Mouse (Mus musculus) megakaryocyte, embryonic 14.5 days (primary cell): ENCODE results near the gene Cdc42ep2. TPM values are rescaled to one million over a fixed set of nuclear protein-coding genes. Genes with fewer than 3 reads are reported as not detected.

Source experiments
- H3K27me3 ChIP-seq: replicated peaks from 2 replicates; pipeline ENCODE3; 2012; ENCODE audit warnings: inconsistent platforms
- H3K36me3 ChIP-seq: replicated peaks from 2 replicates; pipeline ENCODE3; 2012; ENCODE audit warnings: low read length, inconsistent platforms, mixed read lengths
- H3K4me1 ChIP-seq: 2 replicates; pipeline ENCODE4 v1.6.1; 2012; ENCODE audit warnings: inconsistent platforms
- H3K4me3 ChIP-seq: replicated peaks from 2 replicates; pipeline ENCODE3; 2012; ENCODE audit warnings: moderate library complexity, mild to moderate bottlenecking, inconsistent platforms
- H3K9me3 ChIP-seq: 2 replicates; pipeline ENCODE4 v1.6.1; 2012; ENCODE audit warnings: inconsistent platforms
- FLI1 ChIP-seq: IDR thresholded peaks from 2 replicates; pipeline ENCODE4 v1.6.1; 2012; ENCODE audit warnings: low read length, inconsistent platforms, mixed read lengths
- GATA1 ChIP-seq: IDR thresholded peaks from 3 replicates; pipeline ENCODE4 v1.6.1; 2012; ENCODE audit warnings: mixed read lengths, low read length, inconsistent platforms, borderline replicate concordance
- polyA plus RNA-seq: library from polyadenylated mRNA; stranded (reverse); fragments of >175 nt; gene quantifications from 2 replicates; pipeline ENCODE4 v1.2.3, GENCODE M21; 2012; ENCODE audit warnings: low replicate concordance; ENCODE audit not compliant: insufficient read depth

The Cdc42ep2 gene
- polyA plus RNA-seq, 1 experiment = 4.4 TPM

GRCm38 (mm10) chr19:5878362-5878722 is 46.3 kb downstream of the Cdc42ep2 start:
- Histone ChIP-seq H3K4me1 (peaks cover 77% of the 10 kb centered on the region), H3K36me3 (peaks cover 50% of the 10 kb centered on the region), H3K9me3 (no peaks in the 10 kb centered on the region), H3K27me3 (no peaks in the 10 kb centered on the region), H3K4me3 (peak overlapping the region; percentile 91)
- TF ChIP-seq FLI1 = no peak

GRCm38 (mm10) chr19:5877618-5878361 is 46.8 kb downstream of the Cdc42ep2 start, which contains the start of gene Slc25a45:
Gene Slc25a45, plus strand, starts transcription at chr19:5877808.
- Histone ChIP-seq H3K9me3 (no peaks in the 10 kb centered on the region), H3K27me3 (no peaks in the 10 kb centered on the region), H3K36me3 (peaks cover 50% of the 10 kb centered on the region), H3K4me1 (peaks cover 82% of the 10 kb centered on the region), H3K4me3 (peak within 1 kb of the TSS; percentile 91)
- TF ChIP-seq FLI1 = no peak
- no peak for TF ChIP-seq GATA1

GRCm38 (mm10) chr19:5874969-5875480 is 49.6 kb downstream of the Cdc42ep2 start, which contains the start of gene Frmd8:
Gene Frmd8, minus strand, starts transcription at chr19:5875274.
- Histone ChIP-seq H3K4me3 (peak within 1 kb of the TSS; percentile 99), H3K4me1 (peaks cover 93% of the 10 kb centered on the region), H3K36me3 (peaks cover 49% of the 10 kb centered on the region), H3K9me3 (no peaks in the 10 kb centered on the region), H3K27me3 (no peaks in the 10 kb centered on the region)
- no peak for TF ChIP-seq GATA1
- TF ChIP-seq FLI1 = no peak

GRCm38 (mm10) chr19:5874391-5874968 is 50.1 kb downstream of the Cdc42ep2 start:
- Histone ChIP-seq H3K4me1 (peaks cover 93% of the 10 kb centered on the region), H3K27me3 (no peaks in the 10 kb centered on the region), H3K9me3 (no peaks in the 10 kb centered on the region), H3K4me3 (peak overlapping the region; percentile 99), H3K36me3 (peaks cover 49% of the 10 kb centered on the region)
- TF ChIP-seq GATA1 (no peak), FLI1 (no peak)

- Histone ChIP-seq H3K4me1 (peaks cover 88% of the 10 kb centered on the region), H3K36me3 (peaks cover 59% of the 10 kb centered on the region), H3K9me3 (no peaks in the 10 kb centered on the region), H3K4me3 (peak overlapping the region; percentile 83), H3K27me3 (no peaks in the 10 kb centered on the region)
- TF ChIP-seq GATA1 = no peak
Measured at GRCm38 (mm10) chr19:5872931-5873556, 51.6 kb downstream of the Cdc42ep2 start.

GRCm38 (mm10) chr19:5872528-5872927 is 52.1 kb downstream of the Cdc42ep2 start:
- peaks cover 88% of the 10 kb centered on the region for H3K4me1 ChIP-seq
- TF ChIP-seq FLI1 (no peak), GATA1 (no peak)
- no peaks in the 10 kb centered on the region for H3K27me3 ChIP-seq
- H3K9me3 ChIP-seq = no peaks in the 10 kb centered on the region
- peaks cover 64% of the 10 kb centered on the region for H3K36me3 ChIP-seq
- H3K4me3 ChIP-seq = peak overlapping the region; percentile 83

GRCm38 (mm10) chr19:5871683-5872082 is 52.9 kb downstream of the Cdc42ep2 start:
- TF ChIP-seq FLI1 (no peak), GATA1 (no peak)
- Histone ChIP-seq H3K4me1 (peaks cover 83% of the 10 kb centered on the region), H3K9me3 (no peaks in the 10 kb centered on the region), H3K4me3 (peak overlapping the region; percentile 88), H3K36me3 (peaks cover 73% of the 10 kb centered on the region), H3K27me3 (no peaks in the 10 kb centered on the region)

GRCm38 (mm10) chr19:5871273-5871672 is 53.3 kb downstream of the Cdc42ep2 start:
- peaks cover 77% of the 10 kb centered on the region for H3K36me3 ChIP-seq
- H3K4me1 ChIP-seq = peaks cover 81% of the 10 kb centered on the region
- H3K4me3 ChIP-seq = peak overlapping the region; percentile 88
- TF ChIP-seq GATA1 = no peak
- TF ChIP-seq FLI1 = no peak
- no peaks in the 10 kb centered on the region for H3K9me3 ChIP-seq
- no peaks in the 10 kb centered on the region for H3K27me3 ChIP-seq

GRCm38 (mm10) chr19:5868096-5868495 is 56.5 kb downstream of the Cdc42ep2 start:
- Histone ChIP-seq H3K4me3 (peak overlapping the region; percentile 34), H3K36me3 (peaks cover 97% of the 10 kb centered on the region), H3K4me1 (peaks cover 75% of the 10 kb centered on the region), H3K27me3 (no peaks in the 10 kb centered on the region), H3K9me3 (no peaks in the 10 kb centered on the region)
- TF ChIP-seq GATA1 (no peak), FLI1 (no peak)

Other genes starting within 250 kb of the Cdc42ep2 start
- 156 and 158 TPM in 2 replicates for gene Map3k11, start 236.1 kb downstream of the Cdc42ep2 start, polyA plus RNA-seq
- 161 and 607 TPM in 2 replicates for gene Pcnx3, start 235.9 kb downstream of the Cdc42ep2 start, polyA plus RNA-seq
- gene Kcnk7, start 220.4 kb downstream of the Cdc42ep2 start, polyA plus RNA-seq = not detected in 2 replicates
- gene Ehbp1l1, start 198.5 kb downstream of the Cdc42ep2 start, polyA plus RNA-seq = 203 and 207 TPM in 2 replicates
- 84.3 and 173 TPM in 2 replicates for gene Fam89b, start 195.2 kb downstream of the Cdc42ep2 start, polyA plus RNA-seq
- gene Ltbp3, start 183.9 kb downstream of the Cdc42ep2 start, polyA plus RNA-seq = 1.3 and 7.9 TPM in 2 replicates
- gene Scyl1, start 153.4 kb downstream of the Cdc42ep2 start, polyA plus RNA-seq = 30.0 and 71.8 TPM in 2 replicates
- gene Frmd8, start 49.5 kb downstream of the Cdc42ep2 start, polyA plus RNA-seq = 28.5 and 57.6 TPM in 2 replicates
- gene Slc25a45, start 47.0 kb downstream of the Cdc42ep2 start, polyA plus RNA-seq = 3.6 and 6.9 TPM in 2 replicates
- 0.57 and 1.3 TPM in 2 replicates for gene Tigd3, start 30.7 kb downstream of the Cdc42ep2 start, polyA plus RNA-seq
- gene Dpf2, start 11.8 kb downstream of the Cdc42ep2 start, polyA plus RNA-seq = 23.0 and 44.7 TPM in 2 replicates
- 11.0 and 14.1 TPM in 2 replicates for gene Pola2, start 39.4 kb upstream of the Cdc42ep2 start, polyA plus RNA-seq
- gene Slc22a20, start 61.3 kb upstream of the Cdc42ep2 start, polyA plus RNA-seq = not detected in 2 replicates
- gene Capn1, start 91.1 kb upstream of the Cdc42ep2 start, polyA plus RNA-seq = 66.2 and 91.7 TPM in 2 replicates
- gene Syvn1, start 121.8 kb upstream of the Cdc42ep2 start, polyA plus RNA-seq = 129 and 202 TPM in 2 replicates
- gene Mrpl49, start 133.0 kb upstream of the Cdc42ep2 start, polyA plus RNA-seq = 19.0 and 54.3 TPM in 2 replicates
- gene Fau, start 133.0 kb upstream of the Cdc42ep2 start, polyA plus RNA-seq = 3,425 and 5,919 TPM in 2 replicates
- 39.7 and 64.8 TPM in 2 replicates for gene Znhit2, start 136.4 kb upstream of the Cdc42ep2 start, polyA plus RNA-seq
- gene Tm7sf2, start 143.6 kb upstream of the Cdc42ep2 start, polyA plus RNA-seq = 26.1 and 59.5 TPM in 2 replicates
- gene Vps51, start 152.4 kb upstream of the Cdc42ep2 start, polyA plus RNA-seq = 23.5 and 35.2 TPM in 2 replicates
- not detected in 2 replicates for gene Tmem262, start 155.2 kb upstream of the Cdc42ep2 start, polyA plus RNA-seq
- not detected in 2 replicates for gene Gm28374, start 157.4 kb upstream of the Cdc42ep2 start, polyA plus RNA-seq
- 88.5 and 121 TPM in 2 replicates for gene Zfpl1, start 160.1 kb upstream of the Cdc42ep2 start, polyA plus RNA-seq
- 2.6 TPM in 1 of 2 replicates, not detected in the other for gene Cdca5, start 160.2 kb upstream of the Cdc42ep2 start, polyA plus RNA-seq
- 1.5 and 3.1 TPM in 2 replicates for gene AC131692.1, start 169.6 kb upstream of the Cdc42ep2 start, polyA plus RNA-seq
- gene Naaladl1, start 181.0 kb upstream of the Cdc42ep2 start, polyA plus RNA-seq = 0.30 TPM in 1 of 2 replicates, not detected in the other
- 66.7 and 124 TPM in 2 replicates for gene Sac3d1, start 193.8 kb upstream of the Cdc42ep2 start, polyA plus RNA-seq
- gene Snx15, start 203.5 kb upstream of the Cdc42ep2 start, polyA plus RNA-seq = 138 and 337 TPM in 2 replicates
- 1.7 and 3.7 TPM in 2 replicates for gene Batf2, start 216.2 kb upstream of the Cdc42ep2 start, polyA plus RNA-seq
- 46.0 and 68.7 TPM in 2 replicates for gene Arl2, start 216.7 kb upstream of the Cdc42ep2 start, polyA plus RNA-seq